Mouse (Mus musculus) spleen, postnatal 14 days (tissue): ENCODE results near the gene Fbxo36.

ENCODE experiments used
- DNase-seq, 2 experiments: peaks; one replicate each; pipeline ENCODE4 v3.0.0; 2021 to 2022; ENCODE audit warnings: low spot score in 2 of 2

Fbxo36 gene

DNA sequence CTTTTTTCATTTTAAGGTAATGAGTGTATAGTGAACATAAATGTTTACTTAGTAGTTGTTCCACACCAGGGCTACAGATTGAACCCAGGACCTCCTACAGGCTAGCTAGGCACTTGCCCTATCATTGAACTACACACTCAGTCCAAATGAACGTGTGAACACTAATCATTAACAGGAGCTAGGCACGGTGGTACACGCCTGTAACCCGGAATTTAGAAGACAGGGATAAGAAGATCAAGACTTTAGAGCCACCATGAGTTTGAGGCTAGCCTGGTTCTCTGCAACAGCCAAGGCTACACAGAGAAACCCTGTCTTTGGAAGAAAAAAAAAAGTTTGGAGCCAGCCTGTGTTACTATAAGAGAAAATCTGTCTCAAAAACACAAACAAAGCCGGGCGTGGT lies 20.0 kb downstream of the Fbxo36 start:
- no peak for DNase-seq

DNA sequence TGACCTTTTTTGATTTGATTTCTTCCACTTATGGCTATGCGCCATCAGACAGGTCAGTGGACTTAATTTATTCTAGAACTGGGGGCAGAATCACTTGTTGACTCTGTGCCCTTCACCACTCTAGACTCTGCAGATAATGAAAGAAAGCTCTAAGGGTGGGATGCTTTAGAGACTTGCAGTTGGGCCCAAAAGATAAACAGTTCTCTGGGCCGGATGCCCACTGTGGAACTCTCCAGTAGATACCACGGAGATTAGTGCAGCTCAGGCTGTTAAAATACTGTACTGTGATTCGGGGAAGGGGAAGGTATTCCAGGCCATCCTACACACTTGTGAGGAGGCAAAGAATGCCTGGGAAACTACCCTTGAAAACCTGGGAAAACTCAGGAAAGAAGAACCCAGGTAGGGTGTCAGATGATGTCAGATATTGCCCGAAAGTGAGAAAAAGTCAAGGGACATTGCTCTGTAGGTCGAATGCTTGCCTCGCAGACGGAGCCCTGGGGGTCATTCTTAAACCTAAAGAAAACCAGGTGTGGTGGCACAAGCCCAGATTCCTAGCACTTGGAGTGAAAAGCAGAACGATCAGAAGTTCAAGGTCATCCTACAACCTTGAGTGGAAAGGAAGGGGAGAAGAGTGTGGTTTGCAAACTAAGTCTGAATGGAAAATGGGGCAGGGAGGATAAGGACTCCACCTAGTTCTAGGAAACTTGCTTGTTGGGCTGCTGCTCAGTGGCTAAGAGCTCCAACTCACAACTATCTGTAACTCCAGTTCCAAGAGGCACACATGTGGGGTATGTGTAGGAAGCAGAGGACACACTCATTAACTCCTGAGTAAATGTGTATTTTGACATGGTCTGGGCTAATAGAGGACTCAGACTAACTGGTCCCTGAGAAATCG lies 21.0 kb downstream of the Fbxo36 start:
- DNase-seq = no peak

DNA sequence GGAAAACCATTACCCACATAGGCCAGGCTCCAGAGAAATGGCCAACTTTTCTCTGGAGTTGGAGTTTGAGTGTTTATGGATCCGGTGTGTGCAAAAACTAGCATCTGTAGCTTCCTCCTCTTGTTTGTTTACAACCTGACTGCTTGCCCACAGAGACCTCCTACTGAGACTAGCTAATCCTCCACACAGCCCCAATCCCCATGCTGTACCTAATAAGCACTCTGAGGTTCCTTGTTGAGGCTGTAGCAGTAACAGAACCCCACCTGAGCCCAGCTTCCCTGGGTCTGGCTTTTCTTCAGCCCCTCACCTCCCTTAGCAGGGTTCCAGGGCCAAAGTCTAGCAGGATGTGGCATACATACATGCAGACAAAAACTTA lies 21.6 kb downstream of the Fbxo36 start:
- no peak for DNase-seq

DNA sequence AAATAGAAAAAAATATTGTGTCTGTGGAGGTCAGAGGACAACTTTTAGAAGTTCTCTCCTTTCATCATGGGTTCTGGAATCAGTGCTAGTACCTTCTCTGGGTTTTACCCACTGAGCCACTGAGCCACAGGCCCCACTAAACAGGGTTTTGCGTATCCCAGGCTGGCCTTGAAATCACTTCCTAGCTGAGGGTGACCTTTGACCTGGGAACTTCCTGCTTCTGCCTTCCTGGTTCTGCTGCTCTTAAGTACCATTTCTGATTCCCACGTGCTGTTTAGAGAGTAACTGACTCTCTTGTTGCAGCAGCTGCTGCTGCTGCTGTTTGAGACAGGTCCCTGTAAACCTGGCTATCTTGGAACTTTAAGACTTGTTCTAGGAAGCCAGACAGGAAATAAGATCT lies 25.0 kb downstream of the Fbxo36 start:
- no peak for DNase-seq

DNA sequence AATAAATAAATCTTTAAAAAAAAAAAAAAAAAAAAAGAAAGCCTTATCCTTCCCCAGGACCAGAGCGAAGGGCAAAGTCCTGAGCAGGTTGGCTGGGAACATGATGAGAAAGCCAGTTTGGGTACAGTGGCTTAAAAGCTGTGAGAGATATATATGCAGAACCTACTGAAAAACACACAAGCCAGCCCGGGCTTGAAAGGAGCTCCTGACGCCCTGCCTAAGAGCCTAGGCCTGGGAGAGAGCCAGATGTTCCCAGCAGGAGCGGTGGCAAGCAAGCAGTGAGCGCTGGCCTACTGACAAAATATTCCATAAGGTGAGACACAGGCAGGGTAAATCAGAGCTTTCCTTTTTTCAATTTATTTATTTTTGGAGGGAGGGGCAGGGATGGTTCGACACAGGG lies 26.6 kb downstream of the Fbxo36 start:
- DNase-seq = no peak

DNA sequence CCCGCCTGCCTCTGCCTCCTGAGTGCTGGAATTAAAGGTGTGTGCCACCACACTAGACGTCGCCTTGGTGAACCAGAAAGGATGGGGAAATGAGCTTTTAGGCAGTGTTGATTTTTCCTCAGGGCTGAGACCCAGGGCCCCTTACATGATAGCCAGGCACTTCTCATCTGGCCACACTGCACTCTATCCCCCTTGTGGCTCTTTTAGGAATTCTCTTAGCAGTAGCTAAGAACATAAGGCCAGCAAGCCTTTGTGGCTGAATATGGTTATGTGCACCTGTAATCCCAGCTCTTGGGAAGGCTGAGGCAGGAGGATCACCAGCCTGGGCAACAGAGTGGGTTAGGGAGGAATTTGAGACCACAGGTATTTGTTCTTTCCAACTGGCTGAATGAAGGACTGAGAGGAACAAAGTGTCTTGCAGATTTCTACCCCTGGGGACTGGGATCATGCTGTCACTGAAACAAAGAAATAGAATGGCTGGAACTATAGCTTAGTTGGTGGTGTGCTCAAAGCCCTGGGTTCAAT lies 27.1 kb downstream of the Fbxo36 start:
- DNase-seq = no peak

DNA sequence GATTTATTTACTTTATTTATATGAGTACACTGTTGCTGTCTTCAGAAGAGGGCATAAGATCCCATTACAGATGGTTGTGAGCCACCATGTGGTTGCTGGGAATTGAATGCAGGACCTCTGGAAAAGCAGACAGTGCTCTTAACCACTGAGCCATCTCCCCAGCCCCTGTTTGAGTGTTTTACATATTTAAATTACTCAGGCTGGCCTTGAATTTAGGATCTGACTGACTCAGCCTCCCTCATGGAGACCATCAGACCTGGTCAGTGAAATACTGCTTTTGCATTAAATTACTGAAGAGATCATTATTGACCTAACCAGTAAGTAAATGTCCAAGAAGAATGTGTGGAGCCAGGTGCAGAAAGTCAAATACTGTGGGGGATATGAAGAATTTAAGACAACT lies 28.7 kb downstream of the Fbxo36 start:
- no peak for DNase-seq

DNA sequence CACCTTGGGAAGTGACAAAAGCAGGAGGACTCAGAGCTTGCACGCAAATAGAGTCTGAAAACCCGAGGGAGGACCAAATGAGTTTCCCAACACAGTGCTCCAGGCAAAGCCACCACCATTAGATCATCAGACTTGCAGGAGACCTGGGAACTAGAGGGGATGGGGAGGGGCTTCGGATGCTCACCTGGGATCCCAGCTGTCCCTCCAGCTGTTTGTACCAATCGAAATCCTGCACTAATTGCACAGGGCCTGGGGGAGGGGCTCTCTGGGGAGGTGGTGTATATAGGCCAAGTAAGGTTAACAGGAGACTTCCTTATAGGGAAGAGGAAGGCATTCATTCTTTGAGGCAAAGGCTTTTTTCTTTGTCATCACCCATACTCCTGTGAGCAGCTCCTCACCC lies 29.2 kb downstream of the Fbxo36 start:
- DNase-seq = no peak

DNA sequence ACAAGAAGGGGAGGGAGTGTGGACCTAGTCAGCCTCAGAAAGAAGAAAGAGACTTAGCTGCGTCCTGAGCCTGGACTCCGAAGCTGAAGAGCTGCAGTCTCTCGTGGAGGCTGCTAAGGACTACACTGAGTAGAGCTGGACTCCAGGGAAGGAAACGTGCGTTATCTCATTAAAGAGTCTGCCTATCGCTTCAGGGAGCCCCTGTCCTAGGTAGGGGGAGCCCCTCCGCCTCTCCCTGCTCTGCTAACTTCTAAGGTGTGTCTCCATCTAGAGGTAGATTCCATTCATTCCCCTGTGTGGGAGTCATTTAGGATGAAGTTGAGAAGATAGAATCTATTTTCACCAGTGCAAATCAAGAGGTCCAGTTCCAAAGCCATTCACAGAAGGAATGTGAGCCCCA lies 29.9 kb downstream of the Fbxo36 start:
- no peak for DNase-seq

DNA sequence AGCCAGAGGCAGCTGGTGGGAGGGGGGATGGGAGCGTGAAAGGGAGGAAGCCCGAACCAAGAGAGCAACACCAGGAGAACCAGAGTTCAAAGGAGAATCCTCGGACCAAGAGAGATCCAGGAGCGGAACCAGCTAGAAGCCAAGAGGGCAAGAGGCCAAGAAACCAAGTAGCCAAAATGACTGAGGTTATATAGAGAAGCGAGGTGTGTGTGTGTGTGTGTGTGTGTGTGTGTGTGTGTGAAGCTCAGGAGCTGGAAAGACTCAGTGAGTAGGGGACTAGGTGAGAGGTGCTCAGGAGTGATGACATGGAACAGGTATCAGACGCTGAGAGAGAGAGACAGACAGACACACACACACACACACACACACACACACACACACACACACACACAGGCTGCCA lies 31.5 kb downstream of the Fbxo36 start:
- DNase-seq = no peak

DNA sequence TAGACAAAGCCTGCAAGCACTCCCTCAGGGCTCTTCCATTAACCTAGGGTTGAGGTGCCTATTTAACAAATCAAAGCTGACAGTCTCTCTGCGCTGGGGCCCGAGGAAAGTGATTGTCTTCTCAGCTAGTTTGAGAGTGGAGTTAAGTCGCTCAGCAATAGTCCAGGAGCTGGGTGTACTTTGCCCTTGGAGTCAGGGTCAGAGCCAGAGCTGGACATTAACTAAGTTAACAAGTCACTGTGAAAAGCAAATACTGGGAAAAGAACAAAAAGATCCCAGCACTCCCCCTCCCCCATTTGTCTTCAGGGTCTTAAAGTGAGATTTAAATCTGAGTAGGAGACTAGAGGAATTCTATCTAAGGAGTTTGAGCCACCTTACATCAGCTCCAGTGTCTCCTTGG lies 32.5 kb downstream of the Fbxo36 start:
- no peak for DNase-seq

DNA sequence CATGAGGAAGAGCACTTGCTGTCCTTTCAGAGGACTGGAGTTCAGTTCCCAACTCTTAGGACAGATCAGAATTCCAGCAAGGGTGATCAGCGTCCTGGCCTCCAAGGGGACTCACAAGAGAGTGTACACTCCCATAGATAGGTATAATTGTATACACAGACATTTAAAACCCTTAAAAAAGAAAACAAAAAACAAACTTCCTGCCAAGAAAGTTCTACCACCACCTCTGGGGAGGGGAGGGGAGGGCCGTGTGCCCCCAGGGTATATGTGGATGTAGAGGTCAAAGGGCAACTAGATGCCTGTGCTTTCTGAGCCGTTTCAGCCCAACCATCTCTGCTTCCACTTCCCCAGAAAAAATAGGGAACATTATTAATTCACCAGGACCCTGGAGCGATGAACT lies 33.3 kb downstream of the Fbxo36 start:
- DNase-seq = no peak

DNA sequence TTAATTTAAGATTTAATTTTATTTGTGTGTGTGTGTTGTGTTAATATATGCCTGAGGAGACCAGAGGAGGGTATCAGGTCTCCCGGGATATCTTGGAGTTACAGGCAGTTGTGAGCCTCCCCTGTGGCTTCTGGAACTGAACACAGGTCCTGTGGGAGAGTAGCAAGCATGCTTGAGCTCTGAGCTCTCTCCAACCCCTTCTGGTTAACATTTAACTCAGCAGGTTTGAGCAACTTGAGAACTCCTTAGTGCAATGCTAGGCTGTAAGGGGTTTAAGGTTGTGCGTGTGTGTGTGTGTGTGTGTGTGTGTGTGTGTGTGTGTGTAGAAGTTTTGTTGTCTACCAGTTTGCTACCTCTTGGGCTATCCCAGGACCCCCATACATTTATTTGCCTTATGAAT lies 37.9 kb downstream of the Fbxo36 start:
- DNase-seq = no peak

DNA sequence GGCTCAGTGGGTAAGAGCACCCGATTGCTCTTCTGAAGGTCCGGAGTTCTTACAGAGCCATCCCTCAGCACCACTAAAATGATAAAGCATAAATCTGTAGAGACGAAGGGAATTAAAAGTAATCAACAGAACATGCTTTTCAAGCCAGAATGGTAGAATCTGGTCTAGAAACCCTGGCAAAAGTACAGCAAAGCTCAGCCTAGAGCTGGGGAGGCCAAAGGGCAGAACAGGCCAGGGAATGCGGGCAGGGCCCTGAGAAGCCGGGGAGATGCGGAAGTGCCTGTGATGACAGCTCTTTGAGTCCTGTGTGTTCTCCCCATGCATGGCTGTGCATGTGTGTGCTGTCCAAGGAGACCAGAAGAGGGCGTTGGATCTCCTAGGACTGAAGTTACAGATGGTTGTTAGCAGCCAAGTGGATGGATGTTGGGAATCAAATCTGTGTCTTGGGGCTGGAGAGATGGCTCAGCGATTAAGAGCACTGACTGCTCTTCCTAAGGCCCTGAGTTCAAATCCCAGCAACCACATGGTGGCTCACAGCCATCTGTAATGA lies 40.0 kb downstream of the Fbxo36 start:
- no peak for DNase-seq

DNA sequence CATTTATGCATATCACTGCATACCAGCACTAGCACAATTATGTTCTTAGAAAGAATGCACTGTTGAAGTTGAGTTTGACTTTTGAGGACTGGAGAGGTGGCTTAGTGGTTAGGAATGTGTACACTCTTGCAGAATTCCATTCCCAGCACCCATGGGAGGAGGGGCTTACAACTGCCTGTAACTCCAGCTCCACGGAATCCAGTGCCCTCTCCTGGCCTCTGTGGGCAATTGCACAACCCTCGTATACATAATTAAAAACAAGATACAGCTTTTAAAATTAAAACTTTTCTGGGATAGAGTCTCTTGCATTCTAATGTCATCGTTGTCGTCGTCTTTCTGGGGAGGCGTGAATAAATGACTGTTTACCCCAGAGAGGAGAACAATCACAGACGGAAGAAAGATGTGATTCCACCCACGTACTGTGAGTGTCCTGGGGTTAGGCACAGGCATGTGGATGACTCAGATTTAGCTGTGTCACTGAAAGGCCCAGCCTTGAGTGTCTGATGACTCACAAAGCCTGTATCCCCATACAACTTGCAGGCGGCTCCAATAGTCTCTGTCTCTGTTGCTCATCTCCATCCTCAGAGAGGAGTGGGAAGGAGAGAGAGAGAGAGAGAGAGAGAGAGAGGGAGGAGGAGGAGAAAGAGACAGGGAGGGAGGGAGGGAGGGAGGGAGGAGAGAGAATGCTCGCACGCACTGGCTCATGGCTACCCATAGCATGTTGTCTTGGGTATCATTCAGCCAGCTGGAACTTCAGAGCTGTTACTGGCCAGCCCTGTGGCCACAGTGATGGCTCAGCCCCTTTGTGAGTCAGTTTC lies 41.8 kb downstream of the Fbxo36 start:
- DNase-seq = no peak

DNA sequence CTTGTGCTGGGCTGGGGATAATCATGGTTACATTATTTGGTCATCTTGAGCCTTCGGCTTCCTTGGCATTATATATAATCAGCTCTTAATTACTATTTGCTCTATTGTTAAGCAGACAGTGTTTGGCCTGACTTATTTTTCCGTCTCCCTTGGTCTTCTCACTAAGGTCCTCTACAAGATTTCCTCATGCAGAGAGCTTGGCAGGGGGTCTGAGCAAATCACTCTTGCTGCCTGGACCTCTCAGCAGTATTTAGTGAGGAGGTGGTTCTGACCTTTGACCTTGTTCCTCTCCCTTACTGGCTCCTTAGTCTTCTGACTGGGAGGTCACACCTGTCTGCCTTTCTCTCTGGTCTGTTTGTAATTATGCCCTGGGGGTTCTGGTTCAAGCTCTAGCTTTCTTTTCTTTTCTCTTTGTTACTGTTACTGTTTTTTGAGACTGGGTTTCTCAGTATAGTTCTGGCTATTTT lies 42.5 kb downstream of the Fbxo36 start:
- no peak for DNase-seq

DNA sequence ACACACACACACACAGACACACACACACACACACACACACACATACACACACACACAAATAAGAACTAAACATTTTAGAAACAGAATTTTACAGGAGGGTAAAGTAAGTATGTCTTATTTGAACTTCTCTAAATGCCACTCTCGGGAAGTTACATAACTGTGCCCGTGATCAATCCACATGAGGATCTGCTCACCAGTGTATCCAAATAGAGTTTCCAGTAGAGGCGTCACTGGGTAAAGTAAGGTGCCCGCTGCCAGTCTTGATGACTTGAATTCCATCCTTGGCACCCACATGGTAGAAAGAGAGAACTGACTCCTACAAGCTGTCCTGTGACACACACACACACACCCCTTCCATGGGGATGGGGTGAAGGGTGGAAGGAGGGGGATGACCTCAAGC lies 43.3 kb downstream of the Fbxo36 start:
- no peak for DNase-seq

DNA sequence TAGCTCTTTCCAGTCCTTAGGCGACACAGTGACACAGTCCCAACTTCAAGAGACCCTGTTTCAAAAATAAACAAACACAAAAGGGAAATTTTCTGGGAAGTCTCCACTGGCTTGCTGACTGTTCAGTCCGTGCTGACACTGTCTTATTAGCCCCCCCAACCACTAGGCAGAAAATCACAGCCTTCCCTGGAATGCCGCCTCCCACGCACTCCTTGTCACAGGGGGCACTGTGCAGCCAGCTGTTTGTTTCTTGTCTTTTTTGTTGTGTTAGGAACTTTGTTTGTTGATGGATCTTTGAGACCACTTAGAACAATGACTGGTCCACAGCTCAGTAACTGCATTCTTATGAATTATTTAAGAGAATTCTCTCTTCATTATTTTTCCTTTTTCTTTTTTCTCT lies 44.2 kb downstream of the Fbxo36 start:
- no peak for DNase-seq

DNA sequence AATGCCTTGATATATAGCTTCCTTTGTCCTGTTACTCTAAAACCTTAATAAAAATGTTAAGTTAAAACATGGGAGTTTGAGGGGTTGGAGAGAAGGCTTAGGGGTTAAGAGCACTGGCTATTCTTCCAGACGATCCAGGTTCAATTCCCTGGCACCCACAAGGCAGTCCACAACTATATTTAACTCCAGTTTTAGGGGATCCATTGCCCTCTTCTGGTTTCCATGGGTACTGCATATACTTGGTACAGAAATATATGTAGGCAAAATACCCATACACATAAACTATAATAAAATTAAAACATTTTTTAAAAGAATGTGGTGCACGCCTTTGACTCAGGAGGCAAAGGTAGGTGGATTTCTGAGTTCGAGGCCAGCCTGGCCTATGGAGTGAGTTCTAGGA lies 45.5 kb downstream of the Fbxo36 start:
- no peak for DNase-seq

DNA sequence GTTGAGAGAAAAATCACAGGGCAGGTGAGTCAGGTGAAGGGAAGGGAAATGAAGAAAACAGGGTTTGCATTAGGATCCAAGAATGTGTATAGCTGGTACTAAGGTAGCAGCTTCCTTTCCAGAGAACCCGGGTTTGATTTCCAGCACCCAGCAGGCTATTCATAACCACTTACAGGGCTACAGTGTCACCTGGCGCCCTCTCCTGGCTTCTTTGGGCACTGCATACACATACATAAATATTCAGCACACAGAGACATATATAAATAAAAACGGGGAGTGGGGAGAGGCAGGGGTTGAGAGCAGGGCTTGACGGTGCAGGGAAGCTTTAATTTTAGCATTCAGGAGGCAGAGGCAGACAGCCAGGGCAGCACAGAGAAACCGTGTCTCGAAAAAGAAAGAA lies 46.3 kb downstream of the Fbxo36 start:
- DNase-seq = no peak

DNA sequence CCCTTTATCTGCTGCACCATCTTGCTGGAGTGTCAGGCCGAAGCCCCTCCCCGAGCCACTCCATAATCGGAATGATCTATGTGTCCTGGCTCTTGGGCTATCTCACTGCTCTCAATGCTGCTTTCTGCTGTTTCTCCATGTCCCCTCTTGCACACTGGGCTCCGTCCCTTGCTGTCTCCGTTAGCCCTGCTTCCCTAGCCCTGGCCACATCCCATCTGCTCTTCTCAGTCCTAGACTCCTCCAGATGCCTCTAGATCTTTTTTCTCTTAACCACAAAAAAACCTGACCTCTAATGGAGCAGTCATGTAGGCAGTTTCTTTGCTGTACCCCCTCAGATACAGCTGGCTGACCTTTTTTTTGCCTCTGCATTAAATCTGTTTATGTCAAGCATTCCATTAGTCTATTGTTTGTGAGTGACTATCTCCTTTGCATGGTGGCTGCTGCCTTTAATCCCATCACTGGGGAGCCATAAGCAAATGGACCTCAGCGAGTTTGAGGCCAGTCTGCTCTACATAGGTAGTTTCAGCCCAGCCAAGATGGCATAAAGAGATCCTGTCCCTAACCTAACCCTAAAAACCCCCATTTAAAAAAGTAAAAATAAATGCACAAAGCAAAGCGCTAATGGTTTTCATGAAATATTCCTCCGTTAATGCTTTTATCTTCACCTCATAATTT lies 49.8 kb downstream of the Fbxo36 start:
- DNase-seq = no peak

DNA sequence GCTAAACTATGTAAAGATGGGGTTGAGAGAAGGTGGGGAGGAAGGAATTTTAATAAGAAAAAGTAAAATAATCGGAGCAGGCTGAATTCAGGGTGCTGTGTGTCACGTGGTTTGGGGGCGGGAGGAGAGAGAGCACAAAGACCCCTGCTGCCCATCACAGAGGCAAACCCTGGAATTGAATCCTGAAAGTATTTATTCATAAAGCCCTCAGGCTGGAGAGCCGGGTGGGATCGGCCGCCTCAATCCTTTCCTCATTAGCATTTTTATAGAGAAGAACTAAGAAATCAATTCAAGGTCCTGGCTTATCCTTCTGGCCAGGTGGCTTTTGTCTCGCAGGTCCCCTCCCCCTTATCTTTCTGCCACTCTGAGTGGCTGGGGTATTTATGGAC lies 50.4 kb downstream of the Fbxo36 start:
- no peak for DNase-seq
